Mouse (Mus musculus) A20 (cell line): ENCODE measurements around the gene Plp2.
"Not testable (repeated sequence)": the region's sequence is repeated elsewhere in the genome, so short reads cannot be mapped to it uniquely, and the experiment has no call there.

ENCODE experiments used
- DNase-seq: peaks from one replicate; pipeline ENCODE4 v3.0.0-alpha.2; 2011; ENCODE audit warnings: low read depth, low spot score

Plp2 gene

DNA sequence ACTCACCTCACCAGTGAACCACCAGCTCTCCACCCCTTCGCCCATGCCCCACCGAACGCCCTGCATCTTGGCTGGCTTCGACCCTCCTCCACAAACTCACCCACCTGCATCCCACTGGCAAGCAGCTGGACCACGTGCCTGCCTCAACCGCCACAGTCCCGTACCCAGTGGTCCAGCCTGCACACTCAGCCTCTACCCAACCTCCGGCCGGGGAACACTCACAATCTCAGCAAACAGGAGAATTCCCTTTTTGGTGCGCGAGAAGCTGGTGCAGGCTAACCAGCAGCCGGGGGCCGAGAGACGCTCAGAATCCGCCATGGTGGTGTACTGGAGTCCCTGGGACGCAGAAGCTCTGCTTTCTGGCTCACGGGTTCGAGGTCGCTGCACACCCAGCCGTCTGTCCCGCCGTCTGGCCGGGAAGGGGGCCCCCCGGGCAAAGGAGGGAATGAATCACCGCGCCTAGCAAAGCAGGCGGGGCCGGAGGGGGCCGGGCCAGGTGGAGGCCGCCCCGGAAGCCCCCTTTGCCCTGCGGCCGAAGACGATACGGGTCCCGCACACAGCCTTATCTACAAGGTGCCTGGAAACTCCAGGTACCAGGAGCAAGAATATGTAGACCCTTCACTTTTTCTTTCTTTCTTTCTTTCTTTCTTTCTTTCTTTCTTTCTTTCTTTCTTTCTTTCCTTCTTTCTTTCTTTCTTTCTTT, at the start of gene Plp2:
Plp2 (minus strand) TSS at position 470 of the 703 bp plus-strand sequence.
- peak; percentile 75 for DNase-seq

GRCm38 (mm10) chrX:7716058-7716457, 44.9 kb upstream of the Plp2 start:
- DNase-seq, result peak; percentile 48

DNA sequence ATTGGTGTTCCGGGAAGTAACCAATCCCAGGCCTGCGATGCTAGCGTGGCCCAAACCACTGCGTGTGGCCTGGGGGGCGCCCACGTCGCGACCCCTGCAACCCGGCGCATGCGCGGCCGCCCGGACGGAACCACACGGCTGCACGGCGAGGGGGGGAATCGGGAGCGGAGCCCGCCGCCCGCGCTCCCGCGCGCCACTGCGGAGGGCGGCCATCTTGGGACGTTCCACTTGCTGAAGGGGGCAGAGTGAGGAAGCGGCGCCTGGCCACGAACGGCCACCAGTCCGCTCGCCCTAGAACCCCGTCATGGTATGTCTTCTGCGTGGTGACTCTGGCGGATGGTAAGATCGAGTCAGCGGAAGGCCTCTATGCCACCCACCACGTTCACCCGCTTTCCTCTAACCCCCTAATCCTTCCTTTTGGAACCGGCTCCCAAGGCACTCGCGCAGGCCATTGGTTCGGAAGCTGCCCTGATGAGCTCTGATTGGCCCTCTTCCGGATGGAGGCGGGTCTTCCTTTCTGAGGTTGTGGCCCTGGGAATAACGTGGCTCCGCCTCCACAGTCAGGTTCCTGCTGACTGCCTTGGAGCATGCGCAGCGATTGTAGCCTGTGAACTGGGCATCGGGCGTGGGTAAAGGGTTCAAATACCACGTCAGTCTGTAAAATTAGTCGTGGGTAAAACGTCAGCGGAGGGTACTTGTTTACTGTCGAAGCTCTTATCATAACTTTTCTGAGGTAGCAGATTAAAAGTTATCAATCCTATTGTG, 43.1 kb upstream of the Plp2 start, which contains the start of gene Wdr45:
Wdr45 (plus strand) TSS at position 199 of the 765 bp plus-strand sequence.
- peak; percentile 93 for DNase-seq

- not testable (repeated sequence) for DNase-seq
These were observed 42.6 kb upstream of the Plp2 start for GRCm38 (mm10) chrX:7713764-7714134.

GRCm38 (mm10) chrX:7696954-7697381, 25.8 kb upstream of the Plp2 start, which contains the start of gene Gpkow:
Gpkow (plus strand) TSS chrX:7697131.
- DNase-seq, result peak; percentile 88

GRCm38 (mm10) chrX:7696520-7696919, 25.3 kb upstream of the Plp2 start:
- no peak for DNase-seq

GRCm38 (mm10) chrX:7692862-7693261, 21.7 kb upstream of the Plp2 start:
- peak; percentile 52 for DNase-seq

GRCm38 (mm10) chrX:7690486-7690885, 19.3 kb upstream of the Plp2 start:
- no peak for DNase-seq

DNA sequence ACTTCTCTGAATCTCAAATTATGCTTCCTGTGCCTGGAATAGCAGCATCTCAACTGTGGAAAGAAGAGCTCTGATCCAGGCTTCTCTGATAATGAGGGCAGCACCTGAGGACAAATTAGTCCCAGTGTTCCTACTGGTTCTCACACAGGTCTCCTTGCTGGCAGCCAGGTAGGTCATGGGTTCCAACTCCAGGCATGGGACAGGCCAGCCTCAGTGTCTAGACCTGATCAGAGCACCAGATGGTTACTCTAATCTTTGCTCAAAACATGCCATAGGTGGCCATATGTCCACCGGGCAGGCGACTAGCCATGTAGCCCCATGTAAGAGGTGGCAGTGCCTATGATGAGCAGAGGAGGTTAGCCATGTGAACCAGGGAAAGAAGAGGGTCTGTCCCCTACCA, 17.1 kb upstream of the Plp2 start:
- no peak for DNase-seq

- no peak for DNase-seq
These were observed 9.7 kb upstream of the Plp2 start, which contains the start of gene Magix for GRCm38 (mm10) chrX:7680864-7681263. Magix (minus strand) TSS chrX:7681251.

DNA sequence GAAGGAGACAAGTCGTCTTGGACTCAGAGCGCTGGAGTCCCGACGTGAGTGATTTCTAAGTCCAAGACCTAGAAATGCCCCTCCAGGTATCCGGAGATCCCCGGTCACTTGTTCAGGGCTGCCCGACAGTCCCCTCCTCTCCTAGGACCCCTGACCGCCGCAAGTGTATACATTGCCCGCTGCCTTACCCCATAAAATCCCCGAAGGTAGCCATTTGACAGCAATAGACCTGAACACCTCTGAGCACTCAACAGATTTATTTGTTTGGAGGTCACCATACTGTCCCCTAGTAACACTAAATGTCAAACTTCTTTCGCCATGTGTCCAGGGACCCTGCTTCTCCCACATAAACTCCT, 8.8 kb upstream of the Plp2 start:
- DNase-seq, result no peak

DNA sequence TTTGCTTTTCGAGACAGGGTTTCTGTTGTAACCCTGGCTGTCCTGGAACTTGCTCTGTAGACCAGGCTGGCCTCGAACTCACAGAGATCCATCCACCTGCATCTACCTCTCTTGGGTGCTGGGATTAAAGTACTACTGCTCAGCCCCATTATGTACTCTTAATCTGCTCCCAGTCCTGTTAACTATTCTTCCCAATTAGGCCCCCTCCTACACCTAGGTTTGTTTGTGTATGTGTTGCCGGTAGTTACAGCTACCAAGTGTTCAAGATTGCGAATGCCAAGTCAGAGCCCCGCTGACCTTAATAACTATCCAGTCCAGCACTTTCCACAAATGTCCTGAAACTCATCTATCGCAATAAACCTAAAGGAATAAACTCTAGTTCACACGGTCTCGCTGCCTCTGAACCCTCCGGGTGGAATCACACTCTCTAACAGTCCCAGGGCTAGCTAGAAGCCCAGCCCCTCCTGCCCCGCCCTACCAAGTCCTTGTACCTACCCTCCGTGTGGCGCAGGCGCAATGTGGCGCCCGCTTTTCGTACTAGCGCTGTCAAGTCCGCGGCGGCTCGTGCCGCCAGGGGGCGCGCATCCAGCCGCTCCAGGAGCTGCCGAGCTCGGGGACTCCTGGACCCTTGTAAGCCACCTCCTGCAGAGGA, 8.3 kb upstream of the Plp2 start:
- peak; percentile 91 for DNase-seq

DNA sequence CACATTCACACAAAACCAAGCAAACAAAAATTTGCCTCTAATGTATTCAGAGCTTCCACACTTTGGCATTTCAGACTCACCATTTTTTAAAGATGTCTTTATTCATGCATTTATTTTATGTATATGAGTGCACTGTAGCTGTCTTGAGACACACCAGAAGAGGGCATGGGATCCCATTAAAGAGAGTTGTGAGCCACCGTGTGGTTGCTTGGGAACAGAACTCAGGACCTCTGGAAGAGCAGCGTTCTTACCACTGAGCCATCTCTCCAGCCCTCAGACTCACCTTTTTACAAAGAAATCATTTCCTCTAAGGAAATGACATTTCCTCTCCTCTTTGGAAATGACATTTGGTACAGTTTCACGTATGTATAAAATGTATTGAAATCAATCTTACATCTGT, 7.8 kb upstream of the Plp2 start:
- DNase-seq, result no peak

GRCm38 (mm10) chrX:7675001-7675380, 3.8 kb upstream of the Plp2 start:
- DNase-seq, result no peak

DNA sequence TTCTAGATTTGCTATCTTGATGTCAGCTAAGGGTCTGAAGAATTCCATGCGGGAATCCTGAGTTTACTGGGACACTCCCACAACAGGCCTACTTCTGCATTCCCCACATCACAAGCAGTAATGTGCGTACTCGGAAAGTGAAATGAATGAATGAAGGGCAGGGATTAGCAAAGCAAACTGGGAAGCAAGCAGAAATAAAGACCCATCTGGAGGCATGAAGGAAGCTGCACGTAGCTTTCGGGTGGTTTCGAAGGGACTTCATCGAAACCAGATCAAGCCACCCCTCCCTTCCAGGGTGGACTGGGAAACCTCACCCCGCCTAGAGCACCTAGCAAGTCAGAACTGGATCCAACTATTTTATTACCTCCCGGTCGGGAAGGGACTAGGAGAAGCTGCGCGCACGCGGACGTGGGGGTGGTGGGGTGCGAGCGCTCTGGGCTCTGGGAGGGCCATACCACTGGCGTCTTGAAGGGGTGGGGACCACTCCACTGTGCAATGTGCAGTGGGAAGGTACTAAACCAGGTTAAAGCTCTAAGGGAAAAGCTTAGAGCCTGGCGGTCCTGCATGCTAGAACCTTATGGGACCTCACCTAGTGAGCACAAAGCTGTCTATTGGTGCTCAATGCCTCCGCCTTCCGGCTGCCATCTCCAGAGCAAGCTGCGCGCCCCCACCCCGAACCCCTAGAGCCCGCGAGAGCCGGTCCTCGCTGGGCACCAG, 3.3 kb upstream of the Plp2 start:
- no peak for DNase-seq

GRCm38 (mm10) chrX:7673578-7674281, 2.5 kb upstream of the Plp2 start:
- DNase-seq, result peak; percentile 53

GRCm38 (mm10) chrX:7672739-7673138, 1.5 kb upstream of the Plp2 start:
- DNase-seq, result no peak

DNA sequence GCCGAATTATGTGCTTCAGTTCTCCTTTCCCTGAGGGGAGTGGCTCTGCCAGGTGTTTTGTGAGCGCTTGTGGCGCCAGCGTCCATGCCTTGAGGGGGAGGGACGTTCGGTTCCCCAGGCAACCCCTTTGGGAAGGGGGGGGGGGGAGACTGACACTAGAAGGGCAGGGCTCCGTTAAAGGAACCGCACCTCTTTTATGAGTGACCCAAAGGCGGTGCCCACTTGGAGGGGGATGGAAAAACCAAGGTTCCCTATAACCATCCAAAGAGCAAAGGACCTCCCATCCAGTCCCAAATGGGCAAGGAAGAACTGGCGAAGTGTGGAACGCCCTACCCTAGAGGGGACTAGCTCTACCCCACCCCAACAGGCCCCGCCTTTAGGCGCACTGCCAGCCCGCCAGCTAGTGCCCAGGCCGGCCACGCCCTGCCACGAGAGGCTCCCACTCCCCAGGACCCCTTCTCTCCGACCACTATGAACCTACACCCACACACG, 754 bp downstream of the Plp2 start:
- peak; percentile 90 for DNase-seq

- DNase-seq, result no peak
These were observed 5.3 kb downstream of the Plp2 start for GRCm38 (mm10) chrX:7665739-7666502.

GRCm38 (mm10) chrX:7664791-7665190, 6.4 kb downstream of the Plp2 start:
- no peak for DNase-seq
